In genomic region chr11:32464282-32464681, GRCm38 (mm10) we compare ENCODE assay signal across 24 mouse cellular contexts.
"Had no signal": no experiment of that assay in that cellular context is flagged by ENCODE, and none has a peak within 500 bp of the region (broad histone marks: within the 10 kb centered on the region; RNA-seq: fewer than 3 reads in every experiment).

No protein-coding gene starts in this region.

- H3K4me3 ChIP-seq: forebrain, embryonic 15.5 days; heart, embryonic 10.5 days; heart, embryonic 13.5 days; heart, embryonic 15.5 days; kidney, embryonic 15.5 days; limb, embryonic 13.5 days had no signal

- ATAC-seq: forebrain, embryonic 15.5 days; forebrain, postnatal 0 days; hindbrain, postnatal 0 days; intestine, embryonic 16.5 days had no signal

- H3K9ac ChIP-seq: forebrain, embryonic 15.5 days; forebrain, postnatal 0 days; heart, embryonic 13.5 days; heart, embryonic 15.5 days; hindbrain, embryonic 14.5 days; kidney, embryonic 15.5 days; limb, embryonic 13.5 days had no signal

- H3K4me2 ChIP-seq: forebrain, embryonic 15.5 days; heart, embryonic 13.5 days; heart, embryonic 15.5 days; hindbrain, embryonic 14.5 days; kidney, embryonic 15.5 days; limb, embryonic 13.5 days had no signal

- H3K36me3 ChIP-seq: forebrain, embryonic 15.5 days; heart, embryonic 10.5 days; heart, embryonic 13.5 days; heart, embryonic 15.5 days; kidney, embryonic 15.5 days; limb, embryonic 13.5 days had no signal

- H3K27me3 ChIP-seq: forebrain, embryonic 15.5 days; heart, embryonic 13.5 days; heart, embryonic 15.5 days; kidney, embryonic 15.5 days; limb, embryonic 13.5 days had no signal

- DNase-seq: forebrain, postnatal 0 days; gastrocnemius, postnatal 14 days; gastrocnemius, postnatal 36 days; heart, adult 18-20 months; heart, postnatal 14 days; heart, postnatal 36 days; kidney, adult 11 months; kidney, adult 2 months; kidney, adult 9 months; kidney, postnatal 14 days; kidney, postnatal 36 days; layer of hippocampus, adult 9-11 months; layer of hippocampus, postnatal 36 days; left cerebral cortex, postnatal 4 days had no signal

- H3K27ac ChIP-seq: forebrain, embryonic 15.5 days; heart, embryonic 10.5 days; heart, embryonic 13.5 days; heart, embryonic 15.5 days; hindbrain, embryonic 14.5 days; hindbrain, postnatal 0 days; kidney, embryonic 15.5 days; kidney, postnatal 0 days; limb, embryonic 13.5 days had no signal

- H3K9me3 ChIP-seq: forebrain, embryonic 15.5 days; heart, embryonic 10.5 days; heart, embryonic 13.5 days; heart, embryonic 15.5 days; kidney, embryonic 15.5 days; limb, embryonic 13.5 days had no signal
